Mouse (Mus musculus): ENCODE data around the gene Mchr1. TPM values are rescaled to one million over a fixed set of nuclear protein-coding genes. Genes with fewer than 3 reads are reported as not detected.
A peak's percentile ranks its signal among the peaks of the same experiment; 100 is the strongest.

The Mchr1 gene
- 0.05 TPM for polyA plus RNA-seq (2021)

DNA sequence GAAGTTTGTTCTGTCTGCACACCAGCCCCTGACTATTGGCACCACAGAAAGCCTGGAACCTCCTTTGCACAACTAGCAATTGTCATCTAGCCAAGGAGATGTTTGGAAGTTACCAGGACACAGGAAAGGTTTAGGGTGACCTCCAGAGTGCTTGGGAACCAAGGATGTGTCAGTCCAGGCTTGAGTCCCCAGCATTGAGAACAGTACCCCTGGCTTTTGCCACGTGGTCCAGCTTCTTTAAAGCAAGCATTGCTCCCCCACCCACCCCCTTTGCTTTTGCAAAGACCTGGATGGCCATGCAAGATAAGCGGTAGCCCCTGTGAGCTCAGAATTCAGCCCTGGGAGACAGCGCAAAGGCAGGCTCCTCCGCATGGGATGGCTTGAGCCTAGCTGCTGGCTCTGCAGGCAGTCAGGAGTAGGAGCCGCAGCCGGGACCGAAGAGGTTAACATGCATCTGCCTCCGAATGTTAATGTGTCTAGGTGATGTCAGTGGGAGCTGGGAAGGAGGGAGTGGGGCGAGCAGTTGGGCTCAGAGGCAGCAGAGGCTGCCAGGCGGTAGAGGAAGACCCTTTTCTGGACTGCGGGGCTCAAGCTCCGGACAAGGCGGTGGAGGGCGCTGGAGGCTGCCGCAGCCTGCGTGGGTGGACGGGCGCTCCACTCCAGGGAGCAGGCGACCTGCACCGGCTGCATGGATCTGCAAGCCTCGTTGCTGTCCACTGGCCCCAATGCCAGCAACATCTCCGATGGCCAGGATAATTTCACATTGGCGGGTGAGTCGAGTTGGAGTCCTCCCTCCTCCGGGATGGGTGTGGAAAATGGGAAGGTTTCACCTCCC lies at the start of gene Mchr1:
Gene Mchr1 (plus strand): TSS at position 414 of the 835 bp plus-strand sequence.
- ChIA-PET CTCF (no interaction called here), POLR2A (no interaction called here)
- DNase-seq (ENCODE audit: low read depth, low spot score) (no peak), ATAC-seq (no peak)
- in situ Hi-C loops (cut with MboI; ENCODE audit: low pct_unique_long_range_greater_than_20kb): no loop called here
- TF ChIP-seq CTCF (IDR thresholded peaks at IDR 0.05): no peak
- H3K27me3 ChIP-seq: no peaks in the 10 kb centered on the region

DNA sequence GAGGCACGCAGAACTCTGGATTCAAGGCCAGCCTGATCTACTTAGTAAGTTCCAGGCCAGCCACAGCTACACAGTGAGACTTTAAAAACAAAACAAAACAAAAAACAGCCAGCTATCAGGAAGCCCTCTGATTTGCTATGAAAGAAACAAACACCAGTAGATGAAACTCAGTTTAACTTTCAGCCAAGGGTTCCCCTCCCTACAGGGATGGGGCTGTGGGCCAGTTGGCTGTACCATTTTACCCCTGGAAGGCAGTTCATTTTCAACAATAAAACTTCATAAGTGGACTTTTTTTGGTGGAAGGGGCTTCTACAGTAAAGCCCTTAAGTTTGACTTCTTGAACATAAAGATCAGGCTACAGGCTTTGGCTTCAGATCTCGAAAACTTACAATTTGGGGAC lies 46.2 kb upstream of the Mchr1 start:
- no peak for DNase-seq (ENCODE audit: low read depth, low spot score)
- POLR2A ChIA-PET: interaction anchor here (0.9 kb wide), 1 partner anchor 8 kb away, joined by 3 read pairs; no protein-coding TSS in a partner anchor
- in situ Hi-C loops (cut with MboI; ENCODE audit: low pct_unique_long_range_greater_than_20kb): no loop called here

DNA sequence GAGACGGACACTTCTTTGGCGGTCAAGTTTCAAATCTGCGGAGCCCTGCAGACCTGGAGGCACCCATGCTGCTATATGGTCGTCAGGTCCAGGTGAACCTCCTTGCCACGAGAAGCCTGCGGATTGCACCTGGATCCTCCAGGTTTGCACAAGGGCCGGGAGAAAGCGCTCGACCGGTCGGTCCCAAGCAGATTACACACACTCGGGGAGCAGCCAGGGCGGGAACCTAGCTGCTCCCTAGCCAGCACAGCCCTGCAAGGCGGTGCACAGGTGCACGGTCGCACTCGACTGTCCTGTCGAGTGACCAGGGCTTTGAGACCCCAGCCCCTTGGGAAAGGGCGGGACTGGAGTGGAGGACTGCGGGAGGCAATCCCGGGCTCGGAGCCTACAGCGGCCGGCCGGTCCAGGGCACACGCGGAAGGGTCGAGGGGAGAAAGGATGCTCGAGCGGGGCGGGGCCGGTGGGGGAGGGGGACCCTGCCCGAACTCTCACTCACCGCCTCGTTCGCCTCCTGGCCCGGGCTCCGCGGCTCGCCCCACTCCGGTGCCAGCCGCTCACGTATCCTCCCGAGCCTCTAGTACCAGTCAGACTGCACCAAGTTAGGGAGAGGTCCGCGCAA lies 45.2 kb upstream of the Mchr1 start:
- CTCF ChIA-PET: interaction anchor here (0.8 to 0.9 kb wide), 2 partner anchors 9 to 92 kb away, joined by 3 read pairs; no protein-coding TSS in a partner anchor
- in situ Hi-C loops (cut with MboI; ENCODE audit: low pct_unique_long_range_greater_than_20kb): no loop called here
- ATAC-seq: peak; percentile 8

More for the DNA sequence above, 46.2 kb upstream of the Mchr1 start:
- no peak for TF ChIP-seq CTCF (IDR thresholded peaks at IDR 0.05)
- CTCF ChIA-PET: interaction anchor here (0.8 to 0.9 kb wide), 2 partner anchors 8 to 91 kb away, joined by 3 read pairs; no protein-coding TSS in a partner anchor
- no peak for ATAC-seq
- H3K27me3 ChIP-seq: no peaks in the 10 kb centered on the region

DNA sequence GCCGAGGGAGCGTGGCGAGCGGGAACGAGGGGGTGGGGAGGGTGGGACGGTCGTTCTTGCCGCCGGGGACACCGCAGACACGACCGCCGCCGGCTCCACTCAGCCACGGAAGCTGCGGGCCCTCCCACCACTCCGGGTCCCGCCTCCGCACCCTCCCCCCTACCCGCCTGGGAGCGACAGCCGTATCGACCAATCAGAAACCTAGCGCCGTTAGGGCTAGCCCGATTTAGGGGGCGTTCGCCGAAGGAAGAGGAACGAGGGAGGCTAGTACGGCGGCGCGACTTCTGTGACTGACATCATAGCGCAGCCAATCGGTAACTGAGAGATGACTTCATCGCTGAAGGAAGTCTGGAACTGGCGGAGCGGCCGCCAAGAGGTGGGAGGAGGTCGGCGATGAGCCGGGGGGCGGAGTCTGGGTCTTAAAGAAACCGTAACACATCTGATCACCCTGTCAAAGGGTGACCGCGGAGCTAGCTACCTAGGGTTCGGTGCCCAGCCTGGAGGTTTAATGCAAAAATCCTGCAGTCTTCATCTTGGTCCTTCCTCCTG lies 44.6 kb upstream of the Mchr1 start, which contains the start of gene Mrtfa:
Gene Mrtfa (minus strand): TSS at position 128 of the 549 bp plus-strand sequence.
- ATAC-seq (peak; percentile 93), DNase-seq (ENCODE audit: low read depth, low spot score) (peak; percentile 98)
- in situ Hi-C loops (cut with MboI; ENCODE audit: low pct_unique_long_range_greater_than_20kb): no loop called here
- CTCF ChIA-PET: no interaction called here
- no peak for TF ChIP-seq CTCF (IDR thresholded peaks at IDR 0.05)
- POLR2A ChIA-PET: interaction anchor here (1.0 to 1.6 kb wide), 3 partner anchors 22 to 70 kb away, joined by 3 to 5 read pairs (median 3); no protein-coding TSS in a partner anchor
- no peaks in the 10 kb centered on the region for H3K27me3 ChIP-seq

More for the DNA sequence above, 45.2 kb upstream of the Mchr1 start:
- POLR2A ChIA-PET: interaction anchor here (0.9 to 1.0 kb wide), 3 partner anchors 9 to 53 kb away, joined by 3 to 5 read pairs (median 3); no protein-coding TSS in a partner anchor
- TF ChIP-seq CTCF (IDR thresholded peaks at IDR 0.05): no peak
- H3K27me3 ChIP-seq: no peaks in the 10 kb centered on the region
- DNase-seq (ENCODE audit: low read depth, low spot score): no peak

DNA sequence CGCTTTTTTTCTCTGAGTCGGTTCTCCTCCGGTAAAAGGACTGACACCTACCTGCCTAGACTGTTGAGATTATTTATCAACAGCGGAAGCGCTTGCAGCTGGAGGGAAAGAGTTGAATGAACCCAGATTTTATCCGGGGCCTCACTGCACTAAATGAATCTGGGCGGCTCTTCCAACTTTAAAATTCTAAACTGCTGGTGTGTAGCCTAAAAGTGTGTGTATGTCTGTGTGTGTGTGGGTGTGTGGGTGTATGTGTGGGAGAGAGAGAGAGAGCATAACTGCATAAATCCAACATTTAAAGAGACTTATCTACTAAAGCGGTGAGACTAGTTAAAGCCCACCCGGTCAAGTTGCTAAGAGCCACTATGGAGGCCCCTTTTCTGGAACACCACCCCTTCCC lies 44.0 kb upstream of the Mchr1 start:
- CTCF ChIA-PET: no interaction called here
- no peak for TF ChIP-seq CTCF (IDR thresholded peaks at IDR 0.05)
- in situ Hi-C loops (cut with MboI; ENCODE audit: low pct_unique_long_range_greater_than_20kb): no loop called here
- POLR2A ChIA-PET: interaction anchor here (1.6 kb wide), 1 partner anchor 71 kb away, joined by 3 read pairs; no protein-coding TSS in a partner anchor
- DNase-seq (ENCODE audit: low read depth, low spot score) (no peak), ATAC-seq (no peak)
- no peaks in the 10 kb centered on the region for H3K27me3 ChIP-seq

DNA sequence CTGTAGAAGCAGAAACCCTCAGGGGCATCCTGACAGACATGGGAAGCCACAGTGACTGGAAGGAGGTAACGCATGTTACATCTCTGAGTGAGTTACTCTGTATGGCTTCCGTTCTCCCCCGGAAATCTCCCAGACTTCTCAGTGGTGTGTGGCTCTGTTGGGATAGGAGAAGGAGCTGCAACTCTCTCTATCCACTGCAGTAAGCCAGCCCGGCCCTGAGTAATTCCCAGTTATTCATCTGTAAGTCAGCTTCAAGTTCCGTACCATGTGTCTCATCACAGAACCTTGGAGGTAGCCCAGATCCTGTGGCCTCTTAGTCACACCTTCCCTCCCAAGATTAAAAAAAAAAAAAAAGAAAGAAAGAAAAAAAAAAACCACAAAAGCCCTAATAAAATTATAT lies 43.0 kb upstream of the Mchr1 start:
- no peak for TF ChIP-seq CTCF (IDR thresholded peaks at IDR 0.05)
- peak; percentile 65 for DNase-seq (ENCODE audit: low read depth, low spot score)
- ATAC-seq: peak; percentile 45
- in situ Hi-C loops (cut with MboI; ENCODE audit: low pct_unique_long_range_greater_than_20kb): no loop called here
- ChIA-PET POLR2A (interaction anchor here (0.5 to 1.6 kb wide), 3 partner anchors 48 to 105 kb away, joined by 3 to 4 read pairs (median 3); no protein-coding TSS in a partner anchor), CTCF (interaction anchor here (1.1 kb wide), 1 partner anchor 158 kb away, joined by 3 read pairs; no protein-coding TSS in a partner anchor)
- H3K27me3 ChIP-seq: no peaks in the 10 kb centered on the region

DNA sequence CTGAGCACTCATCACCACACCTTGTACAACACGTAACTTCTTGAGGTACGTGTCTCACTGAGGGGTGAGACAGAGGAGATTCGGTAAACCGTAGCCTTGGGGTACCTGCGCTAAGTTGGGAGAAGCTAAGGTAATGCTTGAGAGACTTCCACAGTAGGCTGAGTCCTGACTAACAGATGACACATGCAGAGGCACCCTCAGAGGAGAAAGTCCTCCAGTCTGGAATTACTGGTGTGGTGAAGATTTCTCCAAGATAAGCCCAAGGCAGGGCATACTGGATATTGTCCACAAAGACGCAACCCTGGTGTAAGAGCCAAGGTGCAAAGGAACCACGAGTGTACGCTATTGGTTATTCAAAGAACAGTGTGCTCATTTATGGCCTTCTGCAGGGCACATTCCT lies 42.4 kb upstream of the Mchr1 start:
- ATAC-seq (peak; percentile 42), DNase-seq (ENCODE audit: low read depth, low spot score) (peak; percentile 88)
- in situ Hi-C loops (cut with MboI; ENCODE audit: low pct_unique_long_range_greater_than_20kb): no loop called here
- POLR2A ChIA-PET: interaction anchor here (0.9 kb wide), 1 partner anchor 105 kb away, joined by 4 read pairs; no protein-coding TSS in a partner anchor
- CTCF ChIA-PET: interaction anchor here (1.1 kb wide), 1 partner anchor 158 kb away, joined by 3 read pairs; no protein-coding TSS in a partner anchor
- no peaks in the 10 kb centered on the region for H3K27me3 ChIP-seq
- no peak for TF ChIP-seq CTCF (IDR thresholded peaks at IDR 0.05)

DNA sequence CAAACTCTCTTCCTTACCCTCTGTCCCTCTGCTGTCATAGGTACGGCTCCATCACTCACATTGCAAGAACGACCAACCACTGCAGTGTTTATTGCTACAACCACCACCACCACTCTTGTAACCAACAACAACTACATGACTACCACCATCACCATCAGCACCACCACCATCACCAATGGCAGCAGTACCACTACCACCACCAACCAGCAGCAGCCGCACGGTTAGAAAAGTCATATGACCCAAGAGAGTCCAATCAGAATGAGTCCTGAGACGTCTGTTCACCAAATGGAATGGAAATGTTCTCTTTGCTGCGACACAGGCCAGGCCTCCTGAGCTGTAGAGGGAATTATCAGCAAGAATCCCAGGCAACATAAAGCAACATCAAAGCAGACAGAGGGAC lies 40.5 kb upstream of the Mchr1 start:
- ChIA-PET POLR2A (no interaction called here), CTCF (interaction anchor here (1.2 to 1.3 kb wide), 2 partner anchors 117 to 122 kb away, joined by 3 to 5 read pairs; no protein-coding TSS in a partner anchor)
- ATAC-seq (no peak), DNase-seq (ENCODE audit: low read depth, low spot score) (no peak)
- no peaks in the 10 kb centered on the region for H3K27me3 ChIP-seq
- in situ Hi-C loops (cut with MboI; ENCODE audit: low pct_unique_long_range_greater_than_20kb): loop anchor here (5.0 kb wide), 2 partner anchors 122 to 167 kb away; no protein-coding TSS in a partner anchor
- TF ChIP-seq CTCF (IDR thresholded peaks at IDR 0.05): no peak

DNA sequence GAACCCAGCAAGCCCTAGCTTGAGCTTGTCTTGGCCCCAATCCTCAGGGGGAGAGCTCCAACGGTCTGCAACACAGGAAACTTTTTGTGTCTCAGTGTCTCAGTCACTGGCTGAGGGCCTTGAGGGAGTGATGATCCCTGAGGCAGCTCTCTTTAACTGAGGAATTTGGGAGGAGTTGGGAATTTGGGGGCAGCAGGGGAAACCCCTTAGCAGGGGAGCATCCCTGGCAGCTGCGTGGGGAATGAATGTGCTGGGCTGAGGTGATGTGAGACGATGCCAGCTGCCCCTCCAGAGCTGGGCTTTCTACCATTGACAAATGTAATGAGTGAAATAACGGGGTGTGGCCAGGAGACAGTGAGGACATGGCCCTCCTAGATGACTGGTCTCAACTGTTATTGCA lies 39.9 kb upstream of the Mchr1 start:
- DNase-seq (ENCODE audit: low read depth, low spot score): no peak
- in situ Hi-C loops (cut with MboI; ENCODE audit: low pct_unique_long_range_greater_than_20kb): loop anchor here (5.0 kb wide), 2 partner anchors 123 to 168 kb away; no protein-coding TSS in a partner anchor
- no peaks in the 10 kb centered on the region for H3K27me3 ChIP-seq
- ChIA-PET POLR2A (no interaction called here), CTCF (interaction anchor here (0.6 to 1.3 kb wide), 3 partner anchors 38 to 123 kb away, joined by 3 to 5 read pairs (median 3); no protein-coding TSS in a partner anchor)
- TF ChIP-seq CTCF (IDR thresholded peaks at IDR 0.05): no peak
- ATAC-seq: no peak

DNA sequence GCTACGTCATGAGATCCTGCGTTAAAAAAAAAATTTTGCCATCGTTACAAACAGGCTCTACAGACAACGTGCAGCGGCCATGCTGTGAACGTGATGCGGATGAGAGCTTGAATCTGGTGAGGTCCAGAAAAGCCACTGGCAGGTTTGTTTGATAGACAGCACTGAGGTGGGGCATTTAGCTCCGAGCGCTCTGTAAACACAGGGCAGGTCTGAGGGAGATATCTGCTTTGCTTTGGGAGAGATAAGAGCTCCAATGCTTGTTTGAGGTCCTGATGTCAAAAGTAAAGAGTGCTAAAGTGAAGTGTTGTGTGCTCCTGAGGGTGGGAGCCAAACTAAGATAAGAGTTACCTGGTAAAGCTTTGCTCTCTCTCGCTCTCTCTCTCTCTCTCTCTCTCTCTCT lies 38.1 kb upstream of the Mchr1 start:
- no peak for DNase-seq (ENCODE audit: low read depth, low spot score)
- ChIA-PET CTCF (interaction anchor here (0.6 to 3.6 kb wide), 6 partner anchors 16 to 170 kb away, joined by 3 to 11 read pairs (median 4); no protein-coding TSS in a partner anchor), POLR2A (no interaction called here)
- TF ChIP-seq CTCF (IDR thresholded peaks at IDR 0.05): no peak
- H3K27me3 ChIP-seq: no peaks in the 10 kb centered on the region
- no peak for ATAC-seq
- in situ Hi-C loops (cut with MboI; ENCODE audit: low pct_unique_long_range_greater_than_20kb): loop anchor here (5.0 kb wide), 2 partner anchors 125 to 170 kb away; no protein-coding TSS in a partner anchor

Measured in Patski (cell line).